22 mouse cellular contexts compared by ENCODE assay signal in the genomic region with DNA sequence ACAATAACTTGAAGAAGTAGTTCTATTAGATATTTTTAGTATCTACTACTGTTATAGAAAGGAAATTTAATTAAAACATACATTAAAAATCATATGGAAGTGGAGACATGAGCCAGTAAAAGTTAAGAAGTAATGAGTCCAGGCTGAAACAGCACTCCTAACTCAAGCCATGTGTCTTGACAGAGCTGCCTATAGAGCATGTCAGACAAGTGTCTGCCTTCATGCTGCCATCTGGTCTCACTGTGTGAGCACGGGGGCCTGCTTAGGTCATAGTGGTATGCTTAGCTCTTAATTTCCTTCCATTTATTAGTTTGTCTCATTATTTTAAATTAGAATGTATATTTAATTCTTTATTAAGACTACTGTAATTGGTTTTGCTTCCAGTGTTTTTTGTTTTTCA.
DNase-seq lines count a peak whose midpoint lies in the region; ATAC-seq lines count a peak whose summit lies in the region.
"Had no signal": no experiment of that assay in that cellular context is flagged by ENCODE, and none has a peak within 500 bp of the region (broad histone marks: within the 10 kb centered on the region; RNA-seq: fewer than 3 reads in every experiment).

No protein-coding gene starts in this region.

- peak; percentile 9 to 39 for DNase-seq in cerebellum, postnatal 14 days
- DNase-seq in cerebellum, adult 11 months, result no peak
- DNase-seq in left cerebral cortex, postnatal 4 days, result peak; percentile 6
- DNase-seq in left cerebral cortex, adult 8-10 months (ENCODE audit: low spot score in 2 of 2), result no peak
- peak; percentile 64 for DNase-seq in forelimb bud, embryonic 11.5 days (ENCODE audit: low read depth, low spot score)
- no peak for DNase-seq in layer of hippocampus, postnatal 10 days (ENCODE audit: low spot score in 2 of 2)
- DNase-seq in right cerebral cortex, adult 2 months (ENCODE audit: low spot score in 2 of 2), result no peak
- DNase-seq: adrenal gland, postnatal 25 days; cerebellum, adult 2 months; gastrocnemius, postnatal 10 days; heart, postnatal 14 days; kidney, adult 8-10 months; kidney, postnatal 4 days; liver; lung, embryonic 14.5 days; lung, postnatal 14 days; spleen, adult 18-20 months; thymus, postnatal 14 days had no signal

- no peak for ATAC-seq in megakaryocyte-erythroid progenitor cell, adult 5-6 weeks (replicated peaks; ENCODE audit: low FRiP score, low TSS enrichment, poor library complexity, severe bottlenecking)
- ATAC-seq: forebrain, embryonic 14.5 days; intestine, embryonic 16.5 days; midbrain, embryonic 15.5 days had no signal

- intact Hi-C loops in left cerebral cortex, postnatal 4 days (cut with DNase I), result no loop called here

Comparison
In these comparisons a context has a peak if more than half of its experiments do, and no peak if none do; other contexts are left out.
1. DNase-seq: peak in cerebellum, postnatal 14 days (2 of 2), left cerebral cortex, postnatal 4 days (single experiment) and forelimb bud, embryonic 11.5 days (single experiment); none in cerebellum, adult 11 months (single experiment), left cerebral cortex, adult 8-10 months (0 of 2), layer of hippocampus, postnatal 10 days (0 of 2) and right cerebral cortex, adult 2 months (0 of 2).